Mouse (Mus musculus) limb, embryonic 11.5 days (tissue): ENCODE measurements at regions not wholly inside any gene's neighbourhood (a gene's known extent, or its start where the extent isn't known, plus 50 kb on each side); places are given as distances from the start of the nearest gene placed in this dataset.

ENCODE experiments used
- ATAC-seq: fragments of 200-750 bp; cut with Nextera tagmentation; 2 replicates; pipeline ENCODE4 v1.8.0; 2017; ENCODE audit warnings: low read depth; ENCODE audit not compliant: insufficient number of reproducible peaks, low FRiP score, low TSS enrichment
- DNase-seq: peaks from one replicate; pipeline ENCODE4 v3.0.0-alpha.2; 2015; ENCODE audit warnings: low spot score
- H3K27ac ChIP-seq: fragments of 300-500 bp; sonication (generic); replicated peaks from 2 replicates; pipeline ENCODE4 v1.5.1; 2014; ENCODE audit warnings: low read depth, mild to moderate bottlenecking, low read length
- H3K27me3 ChIP-seq: fragments of 300-500 bp; sonication (generic); 2 replicates; pipeline ENCODE4 v1.6.1; 2014; ENCODE audit warnings: mild to moderate bottlenecking, low read length, mixed read lengths; ENCODE audit not compliant: control insufficient read depth, insufficient read depth
- H3K36me3 ChIP-seq: fragments of 300-500 bp; sonication (generic); 2 replicates; pipeline ENCODE4 v1.6.1; 2014; ENCODE audit warnings: mild to moderate bottlenecking, low read length, moderate library complexity, mixed read lengths; ENCODE audit not compliant: control insufficient read depth, insufficient read depth
- H3K4me1 ChIP-seq: fragments of 300-500 bp; sonication (generic); 2 replicates; pipeline ENCODE4 v1.6.1; 2014; ENCODE audit warnings: low read length, mixed read lengths; ENCODE audit not compliant: control insufficient read depth, insufficient read depth
- H3K4me2 ChIP-seq: fragments of 300-500 bp; sonication (generic); 2 replicates; pipeline ENCODE4 v1.6.1; 2014; ENCODE audit warnings: low read depth, mild to moderate bottlenecking, moderate library complexity; ENCODE audit not compliant: severe bottlenecking
- H3K4me3 ChIP-seq: fragments of 300-500 bp; sonication (generic); 2 replicates; pipeline ENCODE4 v1.5.1; 2014; ENCODE audit warnings: low read depth, low read length
- H3K9ac ChIP-seq: fragments of 300-500 bp; sonication (generic); 2 replicates; pipeline ENCODE4 v1.6.1; 2014; ENCODE audit warnings: mild to moderate bottlenecking, low read length
- H3K9me3 ChIP-seq: fragments of 300-500 bp; sonication (generic); 2 replicates; pipeline ENCODE4 v1.6.1; 2016; ENCODE audit warnings: low read length; ENCODE audit not compliant: control insufficient read depth
- WGBS: fragments of 180-500 bp; shearing (Covaris S2); extraction: QIAGEN DNeasy Blood & Tissue Kit; methylation state at CpG from one replicate; pipeline ENCODE4 v1.1.7; 2014; 5-methylcytosine and 5-hydroxymethylcytosine counted together

GRCm38 (mm10) chr19:22071701-22072100, 67.1 kb upstream of the Trpm3 start:
- ATAC-seq: no peak
- H3K27ac ChIP-seq: no peak overlapping the region
- no peaks in the 10 kb centered on the region for H3K27me3 ChIP-seq
- no peak overlapping the region for H3K9ac ChIP-seq
- H3K9me3 ChIP-seq: no peaks in the 10 kb centered on the region
- no peak overlapping the region for H3K4me3 ChIP-seq
- DNase-seq: no peak
- H3K4me1 ChIP-seq: no peaks in the 10 kb centered on the region
- no peak overlapping the region for H3K4me2 ChIP-seq
- no peaks in the 10 kb centered on the region for H3K36me3 ChIP-seq
- 33% methylated on average over 3 of the region's 3 CpGs for WGBS

GRCm38 (mm10) chr19:22074042-22074441, 64.8 kb upstream of the Trpm3 start:
- Histone ChIP-seq H3K4me3 (no peak overlapping the region), H3K27me3 (no peaks in the 10 kb centered on the region), H3K4me2 (no peak overlapping the region), H3K9me3 (no peaks in the 10 kb centered on the region), H3K27ac (no peak overlapping the region), H3K9ac (no peak overlapping the region), H3K36me3 (no peaks in the 10 kb centered on the region), H3K4me1 (no peaks in the 10 kb centered on the region)
- DNase-seq: no peak
- ATAC-seq: no peak
- WGBS: 87% methylated on average over 7 of the region's 7 CpGs

GRCm38 (mm10) chr19:22081448-22081847, 57.4 kb upstream of the Trpm3 start:
- no peak overlapping the region for H3K9ac ChIP-seq
- H3K27me3 ChIP-seq: no peaks in the 10 kb centered on the region
- no peaks in the 10 kb centered on the region for H3K36me3 ChIP-seq
- ATAC-seq (no peak), DNase-seq (no peak)
- H3K9me3 ChIP-seq: no peaks in the 10 kb centered on the region
- H3K4me2 ChIP-seq: no peak overlapping the region
- WGBS: 61% methylated on average over 4 of the region's 4 CpGs
- H3K4me1 ChIP-seq: no peaks in the 10 kb centered on the region
- no peak overlapping the region for H3K4me3 ChIP-seq
- no peak overlapping the region for H3K27ac ChIP-seq
